Mouse (Mus musculus): Measurements from ENCODE around the gene Caps2.
"Not testable (repeated sequence)": the region's sequence is repeated elsewhere in the genome, so short reads cannot be mapped to it uniquely, and the experiment has no call there.

- TF ChIP-seq HCFC1 (IDR thresholded peaks at IDR 0.05; ENCODE audit: low read depth, low read length); POLR2AphosphoS5 (IDR thresholded peaks at IDR 0.05; ENCODE audit: borderline replicate concordance, low read depth, low read length); POLR2A (IDR thresholded peaks at IDR 0.05; ENCODE audit: control insufficient read depth in 1 of 2, insufficient read depth in 1 of 2, low read depth in 1 of 2, low read length in 2 of 2, poor library complexity in 1 of 2); TBP (IDR thresholded peaks at IDR 0.05; ENCODE audit: low read depth, low read length); EP300 (IDR thresholded peaks at IDR 0.05; ENCODE audit: low read depth in 1 of 2, low read length in 2 of 2); MXI1 (IDR thresholded peaks at IDR 0.05; ENCODE audit: low read depth, low read length); CHD1 (IDR thresholded peaks at IDR 0.05; ENCODE audit: low read depth, low read length); MAX (IDR thresholded peaks at IDR 0.05; ENCODE audit: low read length); ZKSCAN1 (IDR thresholded peaks at IDR 0.05; ENCODE audit: low read depth, low read length); CTCF (IDR thresholded peaks at IDR 0.05 in 2 of 3, conservative IDR thresholded peaks at IDR 0.05 in 1 of 3; ENCODE audit: control insufficient read depth in 1 of 3, insufficient read depth in 1 of 3, low read depth in 2 of 3, low read length in 3 of 3, poor library complexity in 1 of 3, severe bottlenecking in 1 of 3); MAFK (IDR thresholded peaks at IDR 0.05; ENCODE audit: borderline replicate concordance, low read depth, low read length); GABPA (IDR thresholded peaks at IDR 0.05; ENCODE audit: low read depth, low read length); KAT2A (conservative IDR thresholded peaks at IDR 0.05; ENCODE audit: low read depth, low read length): not testable (repeated sequence)
Observed at GRCm38 (mm10) chr10:112229091-112229843, 65.8 kb downstream of the Caps2 start.

All from MEL (cell line).